Mouse (Mus musculus) stomach, postnatal 0 days (tissue): ENCODE results near the gene Gm9789. TPM values are rescaled to one million over a fixed set of nuclear protein-coding genes. Genes with fewer than 3 reads are reported as not detected.

Experiments
- ATAC-seq: fragments of 200-750 bp; cut with Nextera tagmentation; 2 replicates; pipeline ENCODE4 v1.8.0; 2017; ENCODE audit not compliant: low FRiP score, low TSS enrichment
- DNase-seq: peaks from one replicate; pipeline ENCODE4 v3.0.0-alpha.2; 2016; ENCODE audit warnings: low spot score
- H3K27ac ChIP-seq: fragments of 300-500 bp; sonication (generic); replicated peaks from 2 replicates; pipeline ENCODE4 v1.5.1; 2014; ENCODE audit warnings: mild to moderate bottlenecking, control low read depth
- H3K27me3 ChIP-seq: fragments of 300-500 bp; sonication (generic); 2 replicates; pipeline ENCODE4 v1.6.1; 2014; ENCODE audit warnings: low read length; ENCODE audit not compliant: control insufficient read depth, insufficient read depth
- H3K36me3 ChIP-seq: fragments of 300-500 bp; sonication (generic); 2 replicates; pipeline ENCODE4 v1.6.1; 2014; ENCODE audit warnings: low read length, mixed read lengths; ENCODE audit not compliant: control insufficient read depth, insufficient read depth
- H3K4me1 ChIP-seq: fragments of 300-500 bp; sonication (generic); replicated peaks from 2 replicates; pipeline ENCODE4 v1.6.1; 2014; ENCODE audit warnings: antibody characterized with exemption; ENCODE audit not compliant: control insufficient read depth, insufficient read depth
- H3K4me2 ChIP-seq: fragments of 300-500 bp; sonication (generic); replicated peaks from 2 replicates; pipeline ENCODE4 v1.6.1; 2014; ENCODE audit warnings: low read depth, mild to moderate bottlenecking, control low read depth, moderate library complexity
- H3K4me3 ChIP-seq: fragments of 300-500 bp; sonication (generic); 2 replicates; pipeline ENCODE4 v1.5.1; 2014; ENCODE audit warnings: low read depth, low read length, control low read depth
- H3K9ac ChIP-seq: fragments of 300-500 bp; sonication (generic); 2 replicates; pipeline ENCODE4 v1.6.1; 2014; ENCODE audit warnings: mild to moderate bottlenecking, low read length, control low read depth, mixed read lengths
- H3K9me3 ChIP-seq: fragments of 300-500 bp; sonication (generic); 2 replicates; pipeline ENCODE4 v1.6.1; 2016; ENCODE audit warnings: low read length; ENCODE audit not compliant: control insufficient read depth
- CTCF ChIP-seq: IDR thresholded peaks from 2 replicates; pipeline ENCODE4 v1.5.1; 2016; ENCODE audit warnings: antibody characterized with exemption, low read depth, mild to moderate bottlenecking, moderate library complexity
- EP300 ChIP-seq: optimal IDR thresholded peaks from 2 replicates; pipeline ENCODE3; 2016; ENCODE audit warnings: antibody characterized with exemption
- WGBS: fragments of 180-500 bp; shearing (Covaris S2); extraction: QIAGEN DNeasy Blood & Tissue Kit; methylation state at CpG from one replicate; pipeline ENCODE4 v1.1.7; 2014; 5-methylcytosine and 5-hydroxymethylcytosine counted together
- polyA plus RNA-seq: library from polyadenylated mRNA; unstranded; fragments of >200 nt; fragmentation: Nextera tagmentation; extraction: Ambion mirVana; gene quantifications from 2 replicates; pipeline ENCODE4 v1.2.1, GENCODE M21; 2015

Gm9789 gene
- polyA plus RNA-seq, 1 experiment from 2014 or later = not detected

- Histone ChIP-seq H3K27ac (no peak within 1 kb of the TSS), H3K9ac (no peak within 1 kb of the TSS), H3K36me3 (no peaks in the 10 kb centered on the region), H3K27me3 (no peaks in the 10 kb centered on the region), H3K4me3 (no peak within 1 kb of the TSS), H3K4me1 (no peaks in the 10 kb centered on the region), H3K4me2 (no peak within 1 kb of the TSS), H3K9me3 (no peaks in the 10 kb centered on the region)
- ATAC-seq (no peak), DNase-seq (no peak)
- no peak for TF ChIP-seq EP300
- no peak for TF ChIP-seq CTCF
- WGBS = 54% methylated on average over 1 of the region's 1 CpGs
Observed at GRCm38 (mm10) chr16:89205561-89205960, 47.8 kb downstream of the Gm9789 start, which contains the start of gene Krtap20-2. Krtap20-2 (plus strand) TSS chr16:89205861.

Other genes with a start within 250 kb of the Gm9789 start
- not detected in 2 replicates for gene Krtap19-9b, start 225.7 kb upstream of the Gm9789 start, polyA plus RNA-seq
- gene Krtap16-3, start 195.1 kb upstream of the Gm9789 start, polyA plus RNA-seq = not detected in 2 replicates
- not detected in 2 replicates for gene Krtap22-2, start 147.2 kb upstream of the Gm9789 start, polyA plus RNA-seq
- not detected in 2 replicates for gene Gm10229, start 142.7 kb upstream of the Gm9789 start, polyA plus RNA-seq
- gene Krtap6-1, start 126.3 kb upstream of the Gm9789 start, polyA plus RNA-seq = not detected in 2 replicates
- not detected in 2 replicates for gene Gm10228, start 116.5 kb upstream of the Gm9789 start, polyA plus RNA-seq
- gene Krtap6-5, start 110.1 kb upstream of the Gm9789 start, polyA plus RNA-seq = not detected in 2 replicates
- not detected in 2 replicates for gene 1110025L11Rik, start 94.0 kb upstream of the Gm9789 start, polyA plus RNA-seq
- gene Krtap6-3, start 73.9 kb upstream of the Gm9789 start, polyA plus RNA-seq = not detected in 2 replicates
- gene Gm6358, start 17.1 kb upstream of the Gm9789 start, polyA plus RNA-seq = not detected in 2 replicates
- gene Gm10061, start 6.9 kb upstream of the Gm9789 start, polyA plus RNA-seq = not detected in 2 replicates
- gene Gm7735, start 11.5 kb downstream of the Gm9789 start, polyA plus RNA-seq = not detected in 2 replicates
- gene 1110057P08Rik, start 16.8 kb downstream of the Gm9789 start, polyA plus RNA-seq = not detected in 2 replicates
- gene Krtap20-2, start 47.9 kb downstream of the Gm9789 start, polyA plus RNA-seq = not detected in 2 replicates
- gene Krtap21-1, start 245.9 kb downstream of the Gm9789 start, polyA plus RNA-seq = not detected in 2 replicates